Mouse (Mus musculus): ENCODE results near the gene Mlph. TPM values are rescaled to one million over a fixed set of nuclear protein-coding genes. Genes with fewer than 3 reads are reported as not detected.

The Mlph gene
- polyA plus RNA-seq, 1 experiment from 2014 or later = 0.11 TPM

Other genes starting within 250 kb of the Mlph start
- gene Col6a3, start 71.1 kb upstream of the Mlph start, polyA plus RNA-seq (2015; fragmentation: Nextera tagmentation; extraction: Ambion mirVana) = 3.2 and 3.5 TPM in 2 replicates
- not detected in 2 replicates for gene Prlh, start 38.0 kb downstream of the Mlph start, polyA plus RNA-seq (2015; fragmentation: Nextera tagmentation; extraction: Ambion mirVana)
- gene Rab17, start 54.6 kb downstream of the Mlph start, polyA plus RNA-seq (2015; fragmentation: Nextera tagmentation; extraction: Ambion mirVana) = 0.18 and 0.20 TPM in 2 replicates
- 37.5 and 38.3 TPM in 2 replicates for gene Lrrfip1, start 83.7 kb downstream of the Mlph start, polyA plus RNA-seq (2015; fragmentation: Nextera tagmentation; extraction: Ambion mirVana)
- 0.14 and 0.17 TPM in 2 replicates for gene Rbm44, start 230.0 kb downstream of the Mlph start, polyA plus RNA-seq (2015; fragmentation: Nextera tagmentation; extraction: Ambion mirVana)